Mouse (Mus musculus): ENCODE results near the gene Senp3. TPM values are rescaled to one million over a fixed set of nuclear protein-coding genes. Genes with fewer than 3 reads are reported as not detected.

Gene Senp3
- polyA plus RNA-seq, 1 experiment from 2014 or later: 90.5 TPM

DNA sequence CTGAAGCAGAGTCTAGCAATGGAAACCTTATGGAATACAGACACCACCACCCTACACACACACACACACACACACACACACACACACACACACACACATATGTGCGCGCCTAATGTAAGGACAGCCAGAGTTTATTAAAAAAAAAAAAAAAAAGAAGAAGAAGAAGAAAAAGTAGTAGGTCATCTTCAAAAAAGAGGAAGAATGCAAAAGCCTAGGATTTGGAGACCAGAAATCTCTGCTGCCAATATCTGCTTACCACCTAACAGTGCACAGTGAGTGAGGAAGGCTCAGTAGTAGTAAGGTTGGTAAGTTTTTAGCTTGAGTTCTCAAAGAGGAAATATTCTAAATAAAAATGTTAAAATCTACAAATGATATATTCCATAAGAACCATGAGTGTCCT lies 2.7 kb downstream of the Senp3 start:
- H3K27ac ChIP-seq (replicated peaks): no peak overlapping the region
- no peak overlapping the region for H3K4me3 ChIP-seq (replicated peaks)
- peaks cover 46% of the 10 kb centered on the region for H3K36me3 ChIP-seq
- no peak overlapping the region for H3K4me2 ChIP-seq (replicated peaks)
- peaks cover 35% of the 10 kb centered on the region for H3K4me1 ChIP-seq
- H3K27me3 ChIP-seq: no peaks in the 10 kb centered on the region
- no peaks in the 10 kb centered on the region for H3K9me3 ChIP-seq (replicated peaks)
- no peak for ATAC-seq (ENCODE audit: insufficient number of reproducible peaks, low FRiP score, low TSS enrichment, low read depth)
- 93% methylated on average over 2 of the region's 2 CpGs for WGBS
- H3K9ac ChIP-seq: no peak overlapping the region

DNA sequence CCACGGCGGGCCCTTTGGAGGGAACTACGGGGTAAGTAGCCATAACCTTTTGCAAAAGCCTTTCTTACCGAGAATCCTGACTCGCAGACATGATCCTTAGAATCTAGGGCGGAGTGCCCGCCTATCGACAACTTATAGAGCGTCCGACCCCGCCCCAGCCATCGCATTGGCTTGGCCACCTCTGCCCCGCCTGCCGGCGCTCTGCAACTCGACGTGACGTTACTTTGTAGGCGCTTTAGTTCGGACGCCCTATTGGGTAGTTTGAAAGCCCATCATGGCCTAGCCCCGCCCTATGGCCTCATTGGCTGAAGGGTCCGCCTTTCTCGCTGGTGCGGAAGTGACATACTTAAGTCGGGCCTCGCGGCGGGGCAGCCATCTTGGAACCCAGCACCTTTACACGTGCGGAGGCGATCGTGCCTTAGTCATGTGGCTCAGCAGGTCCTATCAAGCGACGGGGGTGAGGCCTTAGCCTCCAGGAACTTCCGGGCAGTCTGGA lies 9.6 kb downstream of the Senp3 start, which contains the start of gene Eif4a1:
Eif4a1 (minus strand) TSS at position 213 of the 496 bp plus-strand sequence.
- Histone ChIP-seq H3K36me3 (peaks cover 79% of the 10 kb centered on the region), H3K27me3 (no peaks in the 10 kb centered on the region), H3K9me3 (replicated peaks) (no peaks in the 10 kb centered on the region), H3K27ac (replicated peaks) (peak within 1 kb of the TSS; percentile 98), H3K9ac (peak within 1 kb of the TSS; percentile 83), H3K4me1 (peaks cover 23% of the 10 kb centered on the region), H3K4me3 (replicated peaks) (peak within 1 kb of the TSS; percentile 61), H3K4me2 (replicated peaks) (peak within 1 kb of the TSS; percentile 77)
- ATAC-seq (ENCODE audit: insufficient number of reproducible peaks, low FRiP score, low TSS enrichment, low read depth): peak; percentile 98
- WGBS: under 1% methylated on average over 36 of the region's 36 CpGs

DNA sequence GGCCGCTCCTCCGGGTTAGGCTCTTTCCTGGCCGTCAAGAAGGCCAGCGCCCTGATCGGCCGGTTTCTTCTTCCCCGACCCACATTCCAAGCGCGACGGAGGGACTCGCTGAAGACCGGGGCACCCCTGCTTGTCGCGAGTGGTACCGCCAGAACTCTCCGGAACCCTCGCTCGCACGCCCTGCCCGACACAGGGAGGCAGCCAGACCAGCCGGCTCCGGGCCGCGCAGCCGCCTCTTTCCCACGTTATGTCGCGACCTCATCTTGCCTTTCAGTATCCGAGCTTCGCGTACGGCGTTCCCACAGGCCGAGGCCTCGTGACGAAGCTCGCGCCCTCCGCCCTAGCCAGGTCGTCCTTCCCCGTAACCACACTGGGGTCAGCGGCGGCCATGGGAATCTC lies 10.2 kb downstream of the Senp3 start:
- Histone ChIP-seq H3K4me1 (peaks cover 23% of the 10 kb centered on the region), H3K27me3 (no peaks in the 10 kb centered on the region), H3K9me3 (replicated peaks) (no peaks in the 10 kb centered on the region), H3K36me3 (peaks cover 77% of the 10 kb centered on the region), H3K4me3 (replicated peaks) (peak overlapping the region; percentile 61), H3K27ac (replicated peaks) (peak overlapping the region; percentile 98), H3K9ac (peak overlapping the region; percentile 83), H3K4me2 (replicated peaks) (peak overlapping the region; percentile 77)
- under 1% methylated on average over 43 of the region's 43 CpGs for whole genome bisulfite sequencing
- ATAC-seq (ENCODE audit: insufficient number of reproducible peaks, low FRiP score, low TSS enrichment, low read depth): no peak; the same call in 1 of the 2 replicates

DNA sequence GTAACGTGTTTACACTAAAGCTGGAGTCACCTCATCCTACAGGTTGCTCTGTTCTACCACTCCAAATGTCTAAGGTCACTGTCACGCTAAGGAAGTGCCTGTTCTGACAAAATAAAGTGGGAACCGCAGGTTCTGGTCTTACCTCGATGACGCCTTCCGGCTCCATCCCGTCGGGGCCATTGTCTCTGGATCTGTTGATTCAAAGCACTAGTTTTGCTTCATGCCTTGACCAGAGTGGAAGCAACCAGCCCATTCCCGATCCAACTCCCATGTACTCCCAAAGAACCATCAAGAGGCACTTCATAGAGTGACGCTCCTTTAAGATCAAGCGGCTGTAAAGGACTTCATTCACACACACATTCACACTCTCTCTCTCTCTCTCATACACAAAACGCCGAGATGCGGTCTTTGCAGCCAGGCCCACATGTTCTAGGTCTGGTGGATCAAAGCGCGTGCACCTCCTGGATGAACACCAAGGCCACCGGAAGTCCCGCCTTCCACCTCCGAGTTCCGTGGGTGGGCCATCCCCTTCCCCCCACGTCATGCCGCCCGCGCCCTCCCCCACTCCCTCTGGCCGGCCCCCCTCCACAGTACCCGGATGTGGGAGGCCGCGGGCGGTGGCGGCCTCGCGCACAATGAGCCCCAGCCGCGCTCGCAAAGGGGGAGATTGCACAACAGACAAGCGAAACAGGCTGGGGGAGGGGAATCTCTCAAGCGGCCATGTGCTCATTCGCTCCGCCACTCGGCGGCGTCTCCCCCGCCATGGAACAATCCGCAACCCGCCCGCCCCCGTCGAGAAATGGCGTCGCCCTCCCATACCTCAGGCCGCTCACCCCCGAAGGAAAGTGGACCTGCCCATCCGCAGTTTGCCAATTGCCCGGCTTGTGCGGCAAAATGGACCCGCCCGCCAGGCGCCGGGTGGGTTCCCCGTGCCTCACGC lies 10.8 kb downstream of the Senp3 start:
- Histone ChIP-seq H3K27ac (replicated peaks) (peak overlapping the region; percentile 98), H3K9me3 (replicated peaks) (no peaks in the 10 kb centered on the region), H3K9ac (peak overlapping the region; percentile 83), H3K4me1 (peaks cover 23% of the 10 kb centered on the region), H3K36me3 (peaks cover 77% of the 10 kb centered on the region), H3K4me2 (replicated peaks) (peak overlapping the region; percentile 77), H3K27me3 (no peaks in the 10 kb centered on the region), H3K4me3 (replicated peaks) (peak overlapping the region; percentile 61)
- peak; percentile 79 for ATAC-seq (ENCODE audit: insufficient number of reproducible peaks, low FRiP score, low TSS enrichment, low read depth)
- under 1% methylated on average over 55 of the region's 61 CpGs for WGBS

DNA sequence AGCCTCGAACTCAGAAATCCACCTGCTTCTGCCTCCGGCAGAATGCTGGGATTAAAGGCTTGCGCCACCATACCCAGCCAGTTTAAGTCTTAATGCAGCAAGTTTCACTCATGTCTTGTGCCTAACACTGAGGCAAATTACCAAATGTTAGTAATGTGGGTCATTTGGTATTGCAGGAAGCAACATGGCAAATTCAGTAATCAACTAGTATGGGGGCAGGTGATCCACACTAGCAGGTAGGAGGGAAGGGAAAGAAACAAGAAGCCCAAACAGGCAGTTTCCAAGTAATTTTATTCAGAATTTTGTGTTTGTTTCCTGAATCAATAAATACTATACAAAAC lies 15.2 kb downstream of the Senp3 start:
- Histone ChIP-seq H3K9me3 (replicated peaks) (no peaks in the 10 kb centered on the region), H3K4me3 (replicated peaks) (no peak overlapping the region), H3K9ac (no peak overlapping the region), H3K27me3 (no peaks in the 10 kb centered on the region), H3K27ac (replicated peaks) (no peak overlapping the region), H3K4me2 (replicated peaks) (no peak overlapping the region), H3K36me3 (peaks cover 67% of the 10 kb centered on the region), H3K4me1 (peaks cover 30% of the 10 kb centered on the region)
- WGBS: 77% methylated on average over 3 of the region's 3 CpGs
- ATAC-seq (ENCODE audit: insufficient number of reproducible peaks, low FRiP score, low TSS enrichment, low read depth): no peak

DNA sequence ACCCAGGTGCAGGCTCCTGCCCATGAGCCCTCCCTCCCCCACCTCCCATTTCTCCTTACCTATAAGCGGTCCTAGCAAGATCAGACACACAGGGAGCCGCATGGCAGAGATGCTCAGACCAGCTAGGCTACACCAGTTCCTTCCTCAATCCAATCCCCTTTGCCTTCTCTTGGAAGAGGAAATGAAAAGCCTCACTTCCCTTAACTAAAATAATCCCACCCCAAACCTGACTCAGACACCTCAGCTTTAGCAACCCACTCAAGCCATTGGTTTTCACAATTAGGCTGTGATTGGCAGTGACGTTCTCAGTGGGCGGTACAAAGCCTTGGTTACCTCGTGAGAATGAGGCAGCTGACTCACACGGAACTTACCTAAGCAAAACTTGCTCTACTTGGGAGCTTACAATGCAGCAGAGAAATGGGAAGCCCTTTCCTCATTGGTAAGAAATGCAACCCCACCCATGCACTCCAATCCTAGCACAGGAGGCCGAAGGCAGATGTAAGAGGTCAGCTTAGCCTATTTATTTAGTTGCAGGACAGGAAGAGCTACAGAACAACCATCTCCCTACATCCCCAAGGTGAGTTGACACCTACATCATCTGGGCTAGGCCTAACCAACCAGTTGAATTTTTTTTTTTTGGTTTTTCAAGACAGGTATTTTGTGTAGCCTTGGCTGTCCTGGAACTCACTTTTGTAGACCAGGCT lies 15.8 kb downstream of the Senp3 start, which contains the start of gene Cd68:
Cd68 (minus strand) TSS at position 193 of the 704 bp plus-strand sequence.
- Histone ChIP-seq H3K9ac (no peak within 1 kb of the TSS), H3K27ac (replicated peaks) (peak within 1 kb of the TSS; percentile 52), H3K4me2 (replicated peaks) (no peak within 1 kb of the TSS), H3K4me3 (replicated peaks) (no peak within 1 kb of the TSS), H3K4me1 (peaks cover 35% of the 10 kb centered on the region), H3K36me3 (peaks cover 67% of the 10 kb centered on the region), H3K9me3 (replicated peaks) (no peaks in the 10 kb centered on the region), H3K27me3 (no peaks in the 10 kb centered on the region)
- 26% methylated on average over 7 of the region's 7 CpGs for WGBS
- no peak for ATAC-seq (ENCODE audit: insufficient number of reproducible peaks, low FRiP score, low TSS enrichment, low read depth)

DNA sequence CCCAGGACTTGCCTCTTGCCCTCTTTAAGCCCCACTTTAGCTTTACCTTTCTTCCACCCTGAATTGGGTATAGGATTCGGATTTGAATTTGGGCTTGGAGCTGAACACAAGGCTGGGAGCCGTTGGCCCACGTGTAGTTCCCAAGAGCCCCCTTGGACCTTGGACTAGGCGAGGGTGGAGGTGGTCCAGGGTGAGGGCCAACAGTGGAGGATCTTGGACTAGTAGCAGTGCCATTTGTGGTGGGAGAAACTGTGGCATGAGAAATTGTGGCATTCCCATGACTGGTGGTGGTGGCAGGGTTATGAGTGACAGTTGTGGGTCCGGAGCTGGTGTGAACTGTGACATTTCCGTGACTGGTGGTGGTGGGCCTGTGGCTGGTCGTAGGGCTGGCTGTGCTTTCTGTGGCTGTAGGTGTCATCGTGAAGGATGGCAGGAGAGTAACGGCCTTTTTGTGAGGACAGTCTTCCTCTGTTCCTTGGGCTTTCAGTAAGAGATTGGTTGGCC lies 16.4 kb downstream of the Senp3 start:
- Histone ChIP-seq H3K4me3 (replicated peaks) (no peak overlapping the region), H3K9ac (no peak overlapping the region), H3K27me3 (no peaks in the 10 kb centered on the region), H3K4me2 (replicated peaks) (no peak overlapping the region), H3K9me3 (replicated peaks) (no peaks in the 10 kb centered on the region), H3K36me3 (peaks cover 63% of the 10 kb centered on the region), H3K27ac (replicated peaks) (peak overlapping the region; percentile 41), H3K4me1 (peaks cover 35% of the 10 kb centered on the region)
- no peak for ATAC-seq (ENCODE audit: insufficient number of reproducible peaks, low FRiP score, low TSS enrichment, low read depth)
- 74% methylated on average over 9 of the region's 9 CpGs for WGBS

DNA sequence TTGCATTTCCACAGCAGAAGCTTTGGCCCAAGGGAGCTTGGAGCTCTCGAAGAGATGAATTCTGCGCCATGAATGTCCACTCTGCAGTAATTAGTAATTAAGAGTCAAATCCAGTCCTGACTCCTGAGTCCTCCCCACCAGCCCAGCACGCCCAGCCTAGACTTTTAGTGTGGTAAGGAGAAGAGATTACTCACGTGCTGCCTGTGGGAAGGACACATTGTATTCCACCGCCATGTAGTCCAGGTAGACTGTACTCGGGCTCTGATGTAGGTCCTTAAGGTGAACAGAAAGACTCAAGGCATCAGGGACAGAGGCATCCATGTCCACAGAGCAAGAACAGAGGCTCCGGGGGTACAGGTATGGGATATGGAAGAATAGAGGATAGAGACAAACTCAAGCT lies 17.0 kb downstream of the Senp3 start:
- Histone ChIP-seq H3K36me3 (peaks cover 57% of the 10 kb centered on the region), H3K27ac (replicated peaks) (peak overlapping the region; percentile 52), H3K27me3 (no peaks in the 10 kb centered on the region), H3K4me1 (peaks cover 29% of the 10 kb centered on the region), H3K9me3 (replicated peaks) (no peaks in the 10 kb centered on the region), H3K4me2 (replicated peaks) (no peak overlapping the region), H3K9ac (no peak overlapping the region), H3K4me3 (replicated peaks) (no peak overlapping the region)
- ATAC-seq (ENCODE audit: insufficient number of reproducible peaks, low FRiP score, low TSS enrichment, low read depth): no peak
- 88% methylated on average over 7 of the region's 7 CpGs for WGBS

DNA sequence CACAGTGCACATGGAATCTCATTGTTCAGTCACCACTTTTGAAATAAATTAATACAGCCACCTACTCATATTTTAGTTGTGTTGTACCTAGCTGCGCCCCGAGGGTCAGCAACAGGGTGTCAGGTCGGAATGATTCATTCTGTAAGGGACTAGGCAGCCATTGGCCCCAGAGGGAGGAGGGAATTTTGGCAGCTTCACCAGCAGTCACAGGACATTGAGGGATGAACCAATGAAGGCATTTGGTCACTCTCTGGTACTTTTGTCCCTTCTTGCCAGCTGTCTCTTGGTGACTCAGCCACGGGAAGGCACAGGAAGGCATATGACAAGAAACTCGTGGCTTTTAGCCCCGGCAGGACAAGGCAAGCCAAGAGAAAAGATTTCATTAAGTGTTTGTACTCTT lies 18.1 kb downstream of the Senp3 start:
- Histone ChIP-seq H3K4me1 (peaks cover 20% of the 10 kb centered on the region), H3K27ac (replicated peaks) (peak overlapping the region; percentile 96; the same call in 1 of the 2 replicates), H3K9ac (no peak overlapping the region), H3K27me3 (no peaks in the 10 kb centered on the region), H3K9me3 (replicated peaks) (no peaks in the 10 kb centered on the region), H3K36me3 (peaks cover 53% of the 10 kb centered on the region), H3K4me2 (replicated peaks) (no peak overlapping the region), H3K4me3 (replicated peaks) (no peak overlapping the region)
- 85% methylated on average over 6 of the region's 6 CpGs for WGBS
- no peak for ATAC-seq (ENCODE audit: insufficient number of reproducible peaks, low FRiP score, low TSS enrichment, low read depth)

DNA sequence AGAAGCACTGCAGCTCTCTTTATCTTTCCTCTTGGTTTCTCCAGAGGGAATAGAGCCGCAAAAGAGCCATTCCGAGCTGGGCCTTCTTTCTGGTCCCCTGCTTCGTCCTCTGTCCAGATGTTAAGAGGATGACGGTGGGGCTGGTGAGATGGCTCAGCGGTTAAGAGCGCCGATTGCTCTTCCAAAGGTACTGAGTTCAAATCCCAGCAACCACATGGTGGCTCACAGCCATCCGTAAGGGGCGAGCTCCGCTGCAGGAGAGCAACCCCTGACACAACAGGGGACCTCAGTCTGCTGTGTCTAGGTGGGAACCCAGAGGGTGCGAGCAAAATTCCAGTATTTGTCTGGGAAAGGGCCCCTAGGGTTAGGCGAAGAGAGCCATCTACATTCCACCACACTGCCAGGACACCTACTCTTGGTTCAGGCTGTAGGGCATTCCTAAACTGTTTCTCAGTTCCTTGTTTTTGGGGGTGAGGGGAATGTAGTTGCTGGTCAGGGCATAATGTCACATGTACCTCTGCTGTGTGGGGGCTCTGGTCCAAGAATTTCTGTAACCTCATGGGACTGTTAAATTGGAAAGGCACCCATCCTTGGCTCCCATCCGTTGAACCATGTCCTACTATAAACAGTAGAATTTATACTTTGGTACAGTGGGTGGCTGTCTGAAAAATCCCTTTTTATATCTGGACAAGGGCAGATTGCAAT lies 18.8 kb downstream of the Senp3 start:
- 67% methylated on average over 13 of the region's 13 CpGs for WGBS
- Histone ChIP-seq H3K9me3 (replicated peaks) (no peaks in the 10 kb centered on the region), H3K9ac (peak overlapping the region; percentile 15; the same call in 1 of the 2 replicates), H3K4me2 (replicated peaks) (peak overlapping the region; percentile 48), H3K4me3 (replicated peaks) (peak overlapping the region; percentile 56), H3K27me3 (no peaks in the 10 kb centered on the region), H3K4me1 (peaks cover 18% of the 10 kb centered on the region), H3K27ac (replicated peaks) (peak overlapping the region; percentile 96), H3K36me3 (peaks cover 53% of the 10 kb centered on the region)
- ATAC-seq (ENCODE audit: insufficient number of reproducible peaks, low FRiP score, low TSS enrichment, low read depth): no peak
